Mouse (Mus musculus): ENCODE results near the gene Gm37240. TPM values are rescaled to one million over a fixed set of nuclear protein-coding genes. Genes with fewer than 3 reads are reported as not detected.
"Not testable (repeated sequence)": the region's sequence is repeated elsewhere in the genome, so short reads cannot be mapped to it uniquely, and the experiment has no call there.

Gene Gm37240
- total RNA-seq, 2 experiments from 2014 or later = 0.66 to 1.3 TPM

DNA sequence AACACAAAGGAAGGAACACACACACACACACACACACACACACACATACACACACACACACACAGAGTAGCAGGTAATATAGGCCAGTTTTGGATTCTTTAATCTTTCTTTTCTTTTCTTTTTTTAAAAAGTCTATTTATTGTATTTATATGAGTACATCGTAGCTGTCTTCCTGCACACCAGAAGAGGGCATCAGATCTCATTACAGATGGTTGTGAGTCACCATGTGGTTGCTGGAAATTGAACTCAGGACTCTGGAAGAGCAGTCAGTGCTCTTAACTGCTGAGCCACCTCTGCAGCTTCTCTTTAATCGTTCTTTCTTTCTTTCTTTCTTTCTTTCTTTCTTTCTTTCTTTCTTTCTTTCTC, 1231.5 kb downstream of the Gm37240 start:
- DNase-seq (ENCODE audit: low spot score in 2 of 2); intact Hi-C loops (cut with DNase I): not testable (repeated sequence)

DNA sequence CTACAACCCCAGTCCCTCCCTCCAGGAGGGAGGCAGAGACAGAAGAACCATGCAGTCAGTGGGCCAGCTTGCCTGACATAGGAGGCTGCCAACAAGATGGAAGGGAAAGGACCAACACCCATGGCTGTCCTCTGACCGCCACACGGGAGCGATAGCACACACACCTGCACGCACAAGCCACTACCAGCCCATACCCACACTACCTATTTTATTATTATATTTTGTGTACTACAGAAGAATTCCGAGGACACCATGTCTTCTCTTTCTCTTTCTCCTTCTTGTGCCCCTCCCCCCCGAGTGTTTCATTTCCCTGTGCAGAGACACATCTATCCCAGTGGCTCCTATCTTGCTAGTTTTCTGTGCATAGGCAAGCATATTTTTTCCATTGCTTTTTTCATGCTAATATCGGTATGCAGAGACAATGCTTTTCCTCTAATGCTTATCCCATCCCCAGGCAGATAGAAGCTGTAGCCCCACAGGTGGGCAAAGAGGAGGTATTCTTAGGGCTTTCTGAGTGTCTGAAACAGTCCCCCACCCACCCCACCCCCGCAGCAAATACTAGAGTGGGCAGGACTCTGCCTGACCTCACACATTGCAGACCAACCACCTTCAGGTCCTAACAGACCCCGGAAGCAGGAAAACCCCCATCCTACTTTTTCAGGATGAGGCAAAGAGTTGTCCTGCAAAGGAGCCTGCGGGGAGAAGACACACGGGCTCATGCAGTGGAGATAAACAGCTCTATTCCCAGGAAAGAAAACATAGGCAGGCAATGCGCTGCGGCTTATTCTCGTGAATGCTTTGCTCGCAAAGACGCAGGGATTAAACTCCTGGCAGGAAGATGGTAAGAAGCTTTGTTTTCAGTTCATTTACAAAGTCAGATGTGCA, 1232.2 kb downstream of the Gm37240 start:
- no peak for DNase-seq (ENCODE audit: low spot score in 2 of 2)
- intact Hi-C loops (cut with DNase I) = no loop called here

DNA sequence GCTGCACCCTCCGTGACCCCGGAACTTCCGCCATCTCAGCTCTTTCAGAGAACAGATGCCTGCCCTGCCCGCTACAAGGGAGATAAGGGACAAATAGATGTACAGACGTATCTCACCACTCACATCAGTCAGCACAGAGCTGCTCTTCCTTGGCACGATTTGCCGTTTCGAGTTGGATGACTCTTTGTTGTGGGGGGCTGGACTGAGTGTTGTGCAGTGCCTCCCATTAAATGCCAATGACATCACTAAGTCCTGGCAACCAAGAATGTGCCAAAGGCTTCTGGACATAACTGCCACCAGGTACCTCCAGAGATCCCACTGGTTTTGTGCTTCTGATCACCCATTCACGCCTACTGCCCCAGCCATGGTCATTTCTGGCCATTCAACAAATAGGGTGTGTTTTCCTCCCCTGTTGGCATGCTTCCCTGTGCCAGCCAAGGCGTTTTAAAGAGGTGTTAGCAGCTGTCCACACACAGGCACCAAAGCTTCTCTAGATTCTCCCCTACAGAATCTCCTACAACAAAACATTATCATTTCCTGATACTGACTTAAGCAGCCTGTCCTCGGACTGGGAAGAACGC, 1233.0 kb downstream of the Gm37240 start:
- DNase-seq (ENCODE audit: low spot score in 2 of 2) = no peak
- intact Hi-C loops (cut with DNase I) = no loop called here

DNA sequence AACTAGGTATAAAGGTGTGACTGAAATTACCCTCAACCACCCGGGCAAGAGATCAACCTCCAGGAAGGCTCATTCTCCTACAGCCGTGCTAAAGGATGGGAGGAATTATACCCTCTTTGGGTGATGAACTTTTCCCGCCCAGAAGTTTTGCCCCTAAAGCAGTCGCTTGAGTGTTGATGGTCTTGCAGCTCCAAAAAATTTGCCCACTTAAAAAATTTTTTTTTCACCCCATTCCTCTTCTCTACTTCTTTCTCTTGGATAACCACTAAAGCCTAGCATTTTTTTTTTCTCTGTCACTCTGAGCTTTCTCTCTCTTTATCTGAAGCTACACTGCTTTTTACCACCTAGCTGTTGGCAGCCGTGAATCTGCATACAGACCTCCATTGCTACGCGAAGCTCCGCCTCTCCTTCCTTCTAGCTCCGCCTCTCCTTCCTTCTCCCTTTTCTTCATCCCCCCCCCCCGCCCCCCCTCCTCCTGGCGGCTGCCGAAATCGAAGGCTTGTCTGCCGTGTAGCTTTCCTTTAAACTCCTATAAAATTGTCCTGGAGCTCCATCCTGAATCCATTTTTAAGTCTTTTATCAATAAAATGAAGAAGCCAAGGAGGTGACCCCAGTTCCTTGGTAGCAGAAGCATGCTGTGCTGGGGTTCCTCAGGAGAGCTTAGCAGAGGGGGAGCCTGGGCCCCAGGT, 1233.6 kb downstream of the Gm37240 start:
- intact Hi-C loops (cut with DNase I) = no loop called here
- DNase-seq (ENCODE audit: low spot score in 2 of 2) = no peak

DNA sequence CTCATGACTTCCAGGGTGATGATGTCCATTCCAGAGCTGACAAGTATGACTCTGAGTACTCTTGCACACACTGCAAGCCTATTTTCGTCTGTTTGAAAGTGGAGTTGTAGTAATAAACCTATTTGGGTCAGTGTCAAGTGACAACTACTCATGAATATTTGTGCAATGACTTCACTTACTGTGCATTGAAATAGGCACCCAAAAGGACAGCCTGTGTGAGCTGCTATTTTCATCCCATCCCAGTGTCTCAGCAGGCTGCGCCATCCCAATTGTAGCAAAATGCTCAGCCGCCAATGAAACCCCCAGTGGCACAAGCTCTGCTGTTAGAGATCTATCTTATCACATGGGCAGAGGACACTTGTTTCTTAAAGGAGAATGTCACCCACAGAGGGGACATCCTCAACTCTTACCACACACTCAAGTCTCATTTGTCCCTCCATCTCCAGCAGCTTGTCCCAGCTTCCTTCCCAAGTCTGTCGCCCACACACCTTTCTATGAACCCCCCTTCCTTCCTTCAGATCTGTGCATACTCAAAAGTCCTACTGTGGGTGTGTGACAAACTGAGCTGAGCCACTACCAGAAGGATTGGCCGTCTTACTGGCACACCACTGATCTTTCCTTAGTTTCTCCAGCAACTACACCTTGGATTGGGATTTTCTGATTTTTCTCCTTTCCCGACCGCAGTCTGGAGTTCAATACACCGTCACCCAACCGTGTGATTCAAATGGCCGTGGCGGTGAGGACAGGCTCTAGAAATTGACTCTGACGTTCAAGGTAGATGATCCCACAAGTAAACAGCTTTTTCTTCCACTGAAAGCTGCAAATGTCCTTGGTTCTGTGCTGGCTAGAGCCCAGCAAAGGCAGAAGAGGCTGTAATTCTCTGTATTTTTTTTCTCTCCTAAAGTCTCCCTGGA, 1234.4 kb downstream of the Gm37240 start:
- peak; percentile 17 to 18 for DNase-seq (ENCODE audit: low spot score in 2 of 2)
- intact Hi-C loops (cut with DNase I) = no loop called here

DNA sequence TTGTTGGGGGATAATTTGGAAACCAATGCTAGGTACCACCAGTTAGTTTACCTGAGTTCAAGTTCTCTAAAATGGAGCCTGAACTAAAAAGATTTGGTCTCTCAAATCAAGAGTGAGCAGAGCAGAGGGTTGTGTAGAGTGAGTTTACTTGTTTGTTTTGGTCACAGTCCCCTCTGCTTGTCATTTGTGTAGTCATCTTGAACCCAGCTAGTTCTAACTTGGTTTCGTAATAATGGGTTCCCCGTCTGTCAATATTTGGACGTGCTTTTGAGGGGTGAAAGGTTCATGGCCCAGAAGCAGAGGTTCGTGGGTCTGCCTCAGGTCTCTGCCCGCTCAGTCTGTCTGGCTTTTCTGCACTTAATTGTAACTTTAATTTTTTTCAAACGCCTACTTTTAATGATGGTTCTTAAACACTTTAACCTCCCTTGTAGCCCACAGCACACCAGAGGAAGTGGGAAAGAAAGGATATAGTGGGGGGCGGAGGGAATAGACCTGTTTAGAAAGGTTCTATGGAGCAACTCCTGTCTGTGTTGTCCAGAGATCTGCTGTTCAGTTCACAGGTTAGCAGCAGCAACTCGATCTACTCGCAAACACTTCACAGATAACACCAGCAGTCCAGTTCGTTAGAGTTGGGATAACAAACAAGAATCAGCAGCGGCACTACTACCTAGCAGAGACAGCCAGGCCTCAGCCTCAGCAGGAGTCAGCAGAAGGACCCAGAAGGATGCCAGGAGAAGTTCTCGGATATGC, 1237.6 kb downstream of the Gm37240 start:
- intact Hi-C loops (cut with DNase I) = no loop called here
- no peak for DNase-seq (ENCODE audit: low spot score in 2 of 2)

DNA sequence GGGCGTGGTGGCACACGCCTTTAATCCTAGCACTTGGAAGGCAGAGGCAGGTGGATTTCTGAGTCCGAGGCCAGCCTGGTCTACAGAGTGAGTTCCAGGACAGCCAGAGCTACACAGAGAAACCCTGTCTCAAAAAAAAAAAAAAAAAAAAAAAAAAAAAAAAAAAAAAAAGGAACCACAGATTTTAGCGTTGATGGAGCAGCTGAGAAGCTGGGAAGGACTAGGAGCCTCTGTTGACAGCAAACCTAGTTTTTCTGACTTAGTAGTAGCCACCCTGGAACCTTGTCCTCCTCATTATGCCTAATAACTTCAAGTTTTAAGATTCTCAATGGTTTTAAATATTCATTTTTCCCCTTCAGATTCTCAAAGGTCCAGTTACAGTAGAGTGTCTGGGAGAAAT, 1239.2 kb downstream of the Gm37240 start:
- DNase-seq (ENCODE audit: low spot score in 2 of 2); intact Hi-C loops (cut with DNase I): not testable (repeated sequence)

DNA sequence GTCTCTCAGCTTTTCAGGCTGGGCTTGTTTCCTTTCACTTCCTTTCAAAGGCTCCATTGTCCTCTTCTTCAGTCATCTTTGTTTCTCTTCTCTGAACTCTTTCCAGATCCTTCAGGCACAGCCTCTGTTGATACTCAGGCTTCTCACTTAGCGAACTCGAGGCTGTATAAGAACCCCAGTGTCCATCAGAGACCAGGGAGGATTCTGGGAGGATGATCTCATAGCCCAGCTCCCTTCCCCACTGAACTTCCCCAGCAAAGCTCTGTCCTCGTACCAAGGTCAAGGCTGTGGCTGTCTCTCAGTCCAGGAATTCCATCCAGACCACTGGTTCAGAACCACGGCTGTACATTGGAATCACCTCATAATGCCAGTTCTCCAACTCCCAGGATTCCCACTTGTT, 1239.7 kb downstream of the Gm37240 start:
- no peak for DNase-seq (ENCODE audit: low spot score in 2 of 2)
- intact Hi-C loops (cut with DNase I) = no loop called here

DNA sequence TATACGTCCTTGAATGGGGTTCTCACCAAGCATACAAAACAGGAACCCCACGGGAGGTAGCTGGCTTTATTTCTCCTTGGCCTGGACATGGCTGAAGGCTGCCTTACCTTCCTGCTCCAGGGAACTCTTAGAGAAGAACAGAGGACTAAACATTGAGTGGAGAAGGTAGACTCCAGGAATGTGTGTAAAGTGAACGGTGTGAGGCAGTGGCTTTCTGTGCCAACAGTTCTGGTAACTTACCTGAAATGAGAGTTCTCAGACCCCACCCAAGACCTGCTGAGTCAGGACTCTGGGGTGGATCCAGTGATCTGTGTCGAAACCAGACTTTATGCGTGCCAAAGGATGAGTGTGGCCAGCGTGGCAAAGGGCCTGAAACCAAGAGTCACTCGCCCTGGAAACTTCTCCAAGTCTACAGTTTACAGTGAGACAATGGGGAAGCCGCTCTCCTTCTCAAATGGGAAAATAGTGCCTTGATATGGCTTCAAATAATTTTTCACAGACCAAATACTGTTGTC, 1240.9 kb downstream of the Gm37240 start:
- intact Hi-C loops (cut with DNase I) = no loop called here
- no peak for DNase-seq (ENCODE audit: low spot score in 2 of 2)

DNA sequence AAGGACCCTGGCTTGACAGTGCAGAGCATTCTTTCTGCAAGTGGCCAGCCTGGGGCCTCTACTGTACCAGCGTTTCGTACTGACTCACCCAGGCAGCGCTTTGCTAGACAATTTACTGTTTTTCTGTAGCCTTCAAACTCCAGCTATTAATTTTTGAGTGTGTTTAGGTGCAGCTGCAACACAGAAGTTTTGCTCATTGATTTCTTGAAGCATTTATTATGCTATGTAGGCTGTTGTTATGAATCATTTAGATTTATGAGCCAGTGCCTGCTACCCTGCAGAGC, 1241.4 kb downstream of the Gm37240 start:
- DNase-seq (ENCODE audit: low spot score in 2 of 2) = no peak
- intact Hi-C loops (cut with DNase I) = no loop called here

DNA sequence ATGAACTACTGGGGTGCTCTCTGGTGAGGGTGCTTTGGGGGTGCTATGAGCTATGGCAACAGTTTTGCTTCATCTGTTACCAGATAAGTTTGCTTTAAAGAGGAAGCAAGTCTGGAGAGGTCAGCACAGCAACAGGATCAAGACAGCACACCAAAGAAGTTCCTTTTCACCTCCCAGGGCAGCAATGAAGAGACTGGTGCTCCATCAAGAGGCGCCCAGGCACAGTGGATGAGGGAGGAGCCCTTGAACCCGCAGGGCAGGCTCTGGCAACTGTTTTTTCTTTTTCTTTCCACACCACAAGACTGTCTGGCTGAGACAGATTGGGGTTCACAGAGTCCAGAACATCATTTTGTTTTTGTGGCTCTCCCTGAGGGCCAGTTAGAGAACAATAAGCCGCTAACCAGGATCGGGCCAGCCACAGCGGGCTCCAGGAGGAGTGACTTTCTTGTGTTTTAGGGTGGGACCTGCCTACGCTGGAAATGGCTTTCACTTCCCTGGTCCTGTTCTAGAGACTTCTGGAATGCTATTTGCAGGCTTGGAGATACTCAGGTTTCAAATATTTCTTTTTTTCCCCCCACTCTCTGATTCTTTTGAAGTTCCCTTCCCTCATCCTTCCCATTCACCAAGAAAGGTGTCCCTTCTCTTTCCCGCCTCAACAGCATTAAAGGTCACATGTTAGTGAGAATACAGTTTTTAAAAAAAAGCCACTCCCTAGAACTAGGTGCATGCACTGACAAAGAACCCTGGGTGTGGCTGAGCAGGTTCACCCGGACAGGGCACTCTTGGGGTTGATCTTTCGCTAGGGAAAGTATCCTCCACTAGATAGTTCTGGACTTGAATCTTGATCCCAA, 1241.9 kb downstream of the Gm37240 start:
- no peak for DNase-seq (ENCODE audit: low spot score in 2 of 2)

DNA sequence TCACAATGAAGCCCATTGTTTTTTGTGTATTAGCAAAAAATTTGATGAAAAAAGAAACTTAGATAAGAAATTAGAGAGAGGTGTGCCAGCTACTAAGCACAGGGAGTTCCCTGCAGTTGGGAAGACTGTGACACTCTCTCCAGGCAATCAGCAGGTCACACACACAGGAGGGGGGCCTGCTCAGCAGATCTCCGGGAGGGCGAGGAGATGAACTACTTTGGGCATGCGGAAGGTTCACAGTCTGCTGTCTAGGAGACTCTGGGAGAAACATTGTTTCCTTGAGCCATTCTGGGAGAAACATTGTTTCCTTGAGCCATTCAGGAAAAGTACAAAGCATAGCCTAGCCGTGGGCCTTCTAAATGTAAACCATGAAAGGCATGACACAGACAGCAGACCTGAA, 1244.4 kb downstream of the Gm37240 start:
- DNase-seq (ENCODE audit: low spot score in 2 of 2) = no peak

More for the DNA sequence above, 1241.9 kb downstream of the Gm37240 start:
- intact Hi-C loops (cut with DNase I) = no loop called here

DNA sequence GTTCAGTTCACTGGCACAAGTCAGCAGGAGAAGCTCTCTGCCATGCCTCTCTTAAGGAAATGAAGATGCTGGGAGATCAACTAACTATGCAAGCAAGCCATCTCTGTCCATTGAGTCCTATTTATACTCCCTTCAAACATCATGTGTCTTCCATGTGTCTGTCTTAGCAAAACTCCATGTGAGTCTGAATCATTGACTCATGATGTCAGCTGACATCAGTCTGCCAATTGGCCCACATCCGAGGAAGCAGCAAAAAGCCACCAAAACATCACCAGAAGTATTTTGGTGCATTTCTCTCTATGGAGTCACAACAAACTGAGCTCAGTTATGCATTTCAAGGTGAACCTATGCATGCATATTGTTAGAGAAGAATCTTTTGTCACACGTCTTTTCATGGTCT, 1245.9 kb downstream of the Gm37240 start:
- DNase-seq (ENCODE audit: low spot score in 2 of 2) = no peak
- intact Hi-C loops (cut with DNase I) = no loop called here

More for the DNA sequence above, 1244.4 kb downstream of the Gm37240 start:
- intact Hi-C loops (cut with DNase I) = no loop called here

DNA sequence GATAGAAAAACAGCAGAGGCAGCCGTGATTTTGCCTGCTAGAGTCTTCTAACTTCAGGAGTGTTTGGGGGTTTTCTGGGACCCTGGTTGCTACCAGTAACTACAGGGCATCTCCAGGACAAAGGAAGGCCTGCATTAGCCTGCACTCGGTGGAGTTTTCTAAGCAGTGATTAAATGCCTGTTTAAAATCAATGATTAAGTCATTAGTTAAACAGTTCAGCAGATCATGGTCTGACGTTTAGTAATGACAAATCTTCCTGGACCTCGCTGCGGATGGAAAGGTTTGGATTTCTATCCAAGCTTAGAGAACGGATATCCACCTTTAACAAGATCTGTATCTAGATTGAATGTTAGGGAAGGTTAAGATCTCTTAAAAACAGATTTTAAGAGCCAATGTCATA, 1246.8 kb downstream of the Gm37240 start:
- intact Hi-C loops (cut with DNase I) = no loop called here
- no peak for DNase-seq (ENCODE audit: low spot score in 2 of 2)

DNA sequence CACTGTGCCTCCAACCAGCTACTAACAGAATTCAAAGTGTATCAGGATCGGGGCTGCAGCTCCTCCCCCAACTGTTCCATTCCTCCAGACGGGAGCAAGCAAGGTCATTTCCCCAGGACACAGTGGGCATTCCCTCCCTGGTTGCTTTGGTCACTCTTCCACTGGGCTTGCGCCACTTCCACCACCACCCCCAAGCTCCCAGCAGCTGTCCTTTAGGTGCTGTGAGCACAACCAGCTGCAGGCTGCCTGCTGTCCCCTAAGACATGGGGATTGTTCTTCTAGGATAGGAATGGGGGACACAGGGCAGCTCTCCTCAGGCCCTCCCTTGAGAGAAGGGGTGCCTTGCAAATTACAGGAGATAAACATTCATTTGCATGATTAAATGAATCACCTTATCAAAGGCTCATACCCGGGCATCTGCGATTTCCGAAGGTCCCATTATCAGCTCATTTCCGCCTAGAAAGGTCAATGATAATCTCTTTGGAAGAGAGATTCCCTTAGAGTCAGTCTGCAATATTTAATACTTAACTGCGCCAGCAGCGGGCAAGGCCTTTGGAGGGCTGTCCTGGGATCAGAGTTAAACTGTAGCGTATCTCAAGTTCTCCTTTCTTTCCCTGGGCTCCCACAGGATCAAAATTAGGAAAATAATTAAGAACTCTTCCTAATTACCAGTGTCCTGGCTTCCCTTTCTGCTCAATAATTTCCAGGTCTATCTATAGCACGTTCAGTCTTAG, 1247.4 kb downstream of the Gm37240 start:
- intact Hi-C loops (cut with DNase I) = no loop called here
- no peak for DNase-seq (ENCODE audit: low spot score in 2 of 2)

DNA sequence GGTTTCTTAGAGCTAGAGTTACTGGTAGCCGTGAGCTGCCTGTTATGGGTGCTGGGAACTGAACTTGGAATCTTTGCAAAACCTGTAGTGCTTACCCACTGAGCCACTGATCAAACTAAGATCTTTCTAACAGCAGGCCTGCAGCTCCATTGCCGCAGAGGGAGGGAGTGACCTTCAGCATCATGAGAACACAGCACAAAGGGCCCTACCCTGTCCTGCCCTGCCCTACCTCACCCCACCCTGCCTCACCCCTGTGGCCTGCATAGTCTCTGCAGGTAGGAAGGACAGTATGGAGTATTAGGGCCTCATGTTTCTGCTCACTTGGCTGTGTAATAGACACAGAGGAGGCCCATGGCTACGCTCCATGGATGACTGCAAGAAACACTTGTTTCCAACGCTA, 1248.5 kb downstream of the Gm37240 start:
- intact Hi-C loops (cut with DNase I) = no loop called here

DNA sequence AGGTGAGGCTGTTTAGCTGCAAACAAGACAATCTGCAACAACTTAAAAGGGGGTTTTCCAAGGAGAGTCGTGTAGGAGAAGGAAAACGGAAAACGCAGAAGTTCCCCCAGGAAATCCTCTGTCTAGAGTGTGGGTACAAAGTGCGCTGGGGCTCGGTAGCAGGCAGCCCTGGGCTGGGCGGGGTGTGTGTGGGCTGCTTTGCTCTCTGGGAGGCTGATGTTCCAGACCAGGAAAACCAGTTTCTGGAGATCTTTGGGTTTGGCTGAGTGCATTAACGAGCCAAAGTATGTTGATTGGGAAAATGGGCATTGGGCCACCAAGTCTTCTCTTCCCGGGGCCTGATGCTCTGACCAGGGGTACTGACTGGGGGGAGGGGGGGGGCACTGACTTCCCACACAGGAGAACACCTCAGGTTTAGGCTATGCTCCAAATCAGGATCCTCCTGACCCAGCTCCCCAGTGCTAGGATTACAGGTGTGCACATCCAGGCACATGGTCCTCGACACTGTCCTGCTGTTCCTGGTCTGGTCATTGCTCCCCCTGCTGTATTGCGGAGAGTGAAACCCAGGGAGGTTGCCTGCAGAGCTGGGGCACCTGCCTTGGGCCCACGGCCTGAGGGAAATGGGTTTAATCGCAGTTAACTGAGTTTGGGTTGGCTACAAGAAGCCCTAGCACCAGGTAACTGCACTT, 1249.3 kb downstream of the Gm37240 start:
- intact Hi-C loops (cut with DNase I) = no loop called here
- no peak for DNase-seq (ENCODE audit: low spot score in 2 of 2)

More for the DNA sequence above, 1248.5 kb downstream of the Gm37240 start:
- DNase-seq (ENCODE audit: low spot score in 2 of 2) = no peak

Data from left cerebral cortex, postnatal 36 days (tissue).